Mouse (Mus musculus): Measurements from ENCODE around the gene Nup85. TPM values are rescaled to one million over a fixed set of nuclear protein-coding genes. Genes with fewer than 3 reads are reported as not detected.

Nup85 gene
- total and polyA plus RNA-seq, 3 experiments = 19.8 to 28.0 (median 20.2) TPM

GRCm38 (mm10) chr11:115616371-115616770 is 52.1 kb downstream of the Nup85 start:
- Histone ChIP-seq H3K4me1 (ENCODE audit: control insufficient read depth, insufficient read depth, low read length) (peaks cover 5% of the 10 kb centered on the region), H3K36me3 (ENCODE audit: control insufficient read depth, insufficient read depth, low read length) (no peaks in the 10 kb centered on the region), H3K79me2 (replicated peaks; ENCODE audit: control insufficient read depth, insufficient read depth, low read length) (no peaks in the 10 kb centered on the region), H3K9ac (ENCODE audit: low read depth, low read length) (no peak overlapping the region), H3K4me3 (no peak overlapping the region), H3K27me3 (ENCODE audit: control insufficient read depth, insufficient read depth, low read length) (no peaks in the 10 kb centered on the region), H3K27ac (no peak overlapping the region)
- intact Hi-C loops (cut with DNase I) = no loop called here
- no peak for DNase-seq
- 93% methylated on average over 7 of the region's 7 CpGs for WGBS
- TF ChIP-seq EP300 (IDR thresholded peaks at IDR 0.05; ENCODE audit: insufficient read depth, low read depth, low read length) = no peak
- TF ChIP-seq POLR2A (IDR thresholded peaks at IDR 0.05; ENCODE audit: insufficient read depth, low read depth, low read length) = no peak
- no peak for TF ChIP-seq CTCF (IDR thresholded peaks at IDR 0.05)

- Histone ChIP-seq H3K79me2 (replicated peaks; ENCODE audit: control insufficient read depth, insufficient read depth, low read length) (no peaks in the 10 kb centered on the region), H3K4me1 (ENCODE audit: control insufficient read depth, insufficient read depth, low read length) (peaks cover 3% of the 10 kb centered on the region), H3K27me3 (ENCODE audit: control insufficient read depth, insufficient read depth, low read length) (no peaks in the 10 kb centered on the region), H3K27ac (no peak overlapping the region), H3K4me3 (no peak overlapping the region), H3K9ac (ENCODE audit: low read depth, low read length) (no peak overlapping the region), H3K36me3 (ENCODE audit: control insufficient read depth, insufficient read depth, low read length) (no peaks in the 10 kb centered on the region)
- DNase-seq = no peak
- TF ChIP-seq CTCF (IDR thresholded peaks at IDR 0.05) = no peak
- no peak for TF ChIP-seq EP300 (IDR thresholded peaks at IDR 0.05; ENCODE audit: insufficient read depth, low read depth, low read length)
- no peak for TF ChIP-seq POLR2A (IDR thresholded peaks at IDR 0.05; ENCODE audit: insufficient read depth, low read depth, low read length)
- 82% methylated on average over 6 of the region's 6 CpGs for WGBS
- intact Hi-C loops (cut with DNase I) = no loop called here
These were observed 52.7 kb downstream of the Nup85 start for GRCm38 (mm10) chr11:115616893-115617292.

GRCm38 (mm10) chr11:115618001-115618400 is 53.8 kb downstream of the Nup85 start:
- H3K36me3 ChIP-seq (ENCODE audit: control insufficient read depth, insufficient read depth, low read length) = no peaks in the 10 kb centered on the region
- H3K9ac ChIP-seq (ENCODE audit: low read depth, low read length) = no peak overlapping the region
- no peaks in the 10 kb centered on the region for H3K79me2 ChIP-seq (replicated peaks; ENCODE audit: control insufficient read depth, insufficient read depth, low read length)
- no peak overlapping the region for H3K4me3 ChIP-seq
- intact Hi-C loops (cut with DNase I) = no loop called here
- peaks cover 3% of the 10 kb centered on the region for H3K4me1 ChIP-seq (ENCODE audit: control insufficient read depth, insufficient read depth, low read length)
- H3K27me3 ChIP-seq (ENCODE audit: control insufficient read depth, insufficient read depth, low read length) = no peaks in the 10 kb centered on the region
- TF ChIP-seq POLR2A (IDR thresholded peaks at IDR 0.05; ENCODE audit: insufficient read depth, low read depth, low read length) = no peak
- no peak for TF ChIP-seq EP300 (IDR thresholded peaks at IDR 0.05; ENCODE audit: insufficient read depth, low read depth, low read length)
- TF ChIP-seq CTCF (IDR thresholded peaks at IDR 0.05) = no peak
- no peak overlapping the region for H3K27ac ChIP-seq
- DNase-seq = no peak
- 90% methylated on average over 2 of the region's 2 CpGs for WGBS

GRCm38 (mm10) chr11:115618732-115619516 is 54.7 kb downstream of the Nup85 start:
- Histone ChIP-seq H3K27me3 (ENCODE audit: control insufficient read depth, insufficient read depth, low read length) (no peaks in the 10 kb centered on the region), H3K79me2 (replicated peaks; ENCODE audit: control insufficient read depth, insufficient read depth, low read length) (no peaks in the 10 kb centered on the region), H3K27ac (no peak overlapping the region), H3K4me1 (ENCODE audit: control insufficient read depth, insufficient read depth, low read length) (no peaks in the 10 kb centered on the region), H3K9ac (ENCODE audit: low read depth, low read length) (no peak overlapping the region), H3K4me3 (no peak overlapping the region), H3K36me3 (ENCODE audit: control insufficient read depth, insufficient read depth, low read length) (no peaks in the 10 kb centered on the region)
- 91% methylated on average over 16 of the region's 16 CpGs for WGBS
- TF ChIP-seq CTCF (IDR thresholded peaks at IDR 0.05) (no peak), EP300 (IDR thresholded peaks at IDR 0.05; ENCODE audit: insufficient read depth, low read depth, low read length) (no peak), POLR2A (IDR thresholded peaks at IDR 0.05; ENCODE audit: insufficient read depth, low read depth, low read length) (no peak)
- intact Hi-C loops (cut with DNase I) = no loop called here
- no peak for DNase-seq

GRCm38 (mm10) chr11:115619949-115620348 is 55.7 kb downstream of the Nup85 start:
- Histone ChIP-seq H3K4me1 (ENCODE audit: control insufficient read depth, insufficient read depth, low read length) (no peaks in the 10 kb centered on the region), H3K27ac (no peak overlapping the region), H3K79me2 (replicated peaks; ENCODE audit: control insufficient read depth, insufficient read depth, low read length) (no peaks in the 10 kb centered on the region), H3K36me3 (ENCODE audit: control insufficient read depth, insufficient read depth, low read length) (no peaks in the 10 kb centered on the region), H3K4me3 (no peak overlapping the region), H3K9ac (ENCODE audit: low read depth, low read length) (no peak overlapping the region), H3K27me3 (ENCODE audit: control insufficient read depth, insufficient read depth, low read length) (no peaks in the 10 kb centered on the region)
- intact Hi-C loops (cut with DNase I) = no loop called here
- 99% methylated on average over 7 of the region's 7 CpGs for WGBS
- DNase-seq = no peak
- no peak for TF ChIP-seq EP300 (IDR thresholded peaks at IDR 0.05; ENCODE audit: insufficient read depth, low read depth, low read length)
- TF ChIP-seq POLR2A (IDR thresholded peaks at IDR 0.05; ENCODE audit: insufficient read depth, low read depth, low read length) = no peak
- TF ChIP-seq CTCF (IDR thresholded peaks at IDR 0.05) = no peak

DNA sequence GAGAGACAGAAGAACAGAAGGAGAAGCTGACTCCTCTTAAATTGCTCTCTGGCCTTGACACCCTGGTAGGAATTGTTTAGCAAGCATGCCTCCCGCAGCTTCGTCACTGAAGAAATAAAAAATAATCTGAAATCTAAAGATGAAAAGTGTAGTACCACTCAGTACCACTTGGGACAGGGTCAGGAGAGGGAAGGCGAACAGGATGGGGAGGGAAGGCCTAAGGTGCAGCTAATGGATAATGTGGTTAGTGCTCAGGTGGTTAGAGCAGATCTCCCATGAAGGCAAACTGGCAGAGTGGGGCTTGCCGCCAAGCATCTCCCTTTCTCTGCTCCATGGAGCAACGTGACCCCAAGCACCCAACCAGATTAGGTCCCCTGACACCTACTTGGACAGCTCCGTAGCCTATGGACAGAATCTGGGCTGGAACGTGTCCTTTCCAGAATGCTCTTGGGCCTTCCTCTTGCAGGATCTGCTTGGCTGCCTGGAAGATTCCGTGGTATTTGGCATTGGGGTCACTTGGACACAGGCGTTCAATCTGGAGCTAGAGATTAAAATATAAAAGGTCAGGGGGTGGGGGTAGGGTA is 59.3 kb downstream of the Nup85 start:
- no peak overlapping the region for H3K27ac ChIP-seq
- H3K79me2 ChIP-seq (replicated peaks; ENCODE audit: control insufficient read depth, insufficient read depth, low read length) = no peaks in the 10 kb centered on the region; the same call in 1 of the 2 replicates
- no peaks in the 10 kb centered on the region for H3K36me3 ChIP-seq (ENCODE audit: control insufficient read depth, insufficient read depth, low read length)

More for the DNA sequence above, 59.3 kb downstream of the Nup85 start:
- no peaks in the 10 kb centered on the region for H3K27me3 ChIP-seq (ENCODE audit: control insufficient read depth, insufficient read depth, low read length)
- 76% methylated on average over 9 of the region's 9 CpGs for WGBS
- intact Hi-C loops (cut with DNase I) = no loop called here
- TF ChIP-seq CTCF (IDR thresholded peaks at IDR 0.05) (peak; percentile 53), POLR2A (IDR thresholded peaks at IDR 0.05; ENCODE audit: insufficient read depth, low read depth, low read length) (no peak)
- H3K4me3 ChIP-seq = no peak overlapping the region
- no peaks in the 10 kb centered on the region; the same call in 1 of the 2 replicates for H3K4me1 ChIP-seq (ENCODE audit: control insufficient read depth, insufficient read depth, low read length)
- H3K9ac ChIP-seq (ENCODE audit: low read depth, low read length) = no peak overlapping the region
- no peak for DNase-seq

Measured in heart, adult 2 months (tissue).